Mouse (Mus musculus) liver, embryonic 11.5 days (tissue): ENCODE results near the gene Phf11c. TPM values are rescaled to one million over a fixed set of nuclear protein-coding genes. Genes with fewer than 3 reads are reported as not detected.
"Not testable (repeated sequence)": the region's sequence is repeated elsewhere in the genome, so short reads cannot be mapped to it uniquely, and the experiment has no call there.

Source experiments
- ATAC-seq: fragments of 200-750 bp; cut with Nextera tagmentation; replicated peaks from 2 replicates; pipeline ENCODE4 v1.8.0; 2017; ENCODE audit warnings: moderate number of reproducible peaks, mild to moderate bottlenecking, moderate TSS enrichment, moderate library complexity; ENCODE audit not compliant: low FRiP score
- DNase-seq: peaks from one replicate; pipeline ENCODE4 v3.0.0-alpha.2; 2017; ENCODE audit warnings: low spot score
- H3K27ac ChIP-seq: fragments of 300-500 bp; sonication (generic); 2 replicates; pipeline ENCODE4 v1.5.1; 2014; ENCODE audit warnings: mild to moderate bottlenecking, low read depth, low read length, control low read depth
- H3K27me3 ChIP-seq: fragments of 300-500 bp; sonication (generic); replicated peaks from 2 replicates; pipeline ENCODE4 v1.6.1; 2014; ENCODE audit warnings: low read length, mixed read lengths; ENCODE audit not compliant: control insufficient read depth, insufficient read depth
- H3K36me3 ChIP-seq: fragments of 300-500 bp; sonication (generic); 2 replicates; pipeline ENCODE4 v1.6.1; 2014; ENCODE audit warnings: mild to moderate bottlenecking, low read length, moderate library complexity, mixed read lengths; ENCODE audit not compliant: control insufficient read depth, insufficient read depth
- H3K4me1 ChIP-seq: fragments of 300-500 bp; sonication (generic); replicated peaks from 2 replicates; pipeline ENCODE4 v1.6.1; 2014; ENCODE audit warnings: low read length, mixed read lengths; ENCODE audit not compliant: control insufficient read depth, insufficient read depth
- H3K4me2 ChIP-seq: fragments of 300-500 bp; sonication (generic); 2 replicates; pipeline ENCODE4 v1.6.1; 2014; ENCODE audit warnings: mild to moderate bottlenecking, control low read depth, moderate library complexity
- H3K4me3 ChIP-seq: fragments of 300-500 bp; sonication (generic); 2 replicates; pipeline ENCODE4 v1.5.1; 2014; ENCODE audit warnings: low read depth, low read length, control low read depth
- H3K9ac ChIP-seq: fragments of 300-500 bp; sonication (generic); 2 replicates; pipeline ENCODE4 v1.6.1; 2014; ENCODE audit warnings: low read depth, low read length, control low read depth
- H3K9me3 ChIP-seq: fragments of 300-500 bp; sonication (generic); 2 replicates; pipeline ENCODE4 v1.6.1; 2016; ENCODE audit warnings: low read length, inconsistent platforms, mixed read lengths; ENCODE audit not compliant: control insufficient read depth
- WGBS: fragments of 180-500 bp; shearing (Covaris S2); extraction: QIAGEN DNeasy Blood & Tissue Kit; methylation state at CpG from one replicate; pipeline ENCODE4 v1.1.7; 2014; 5-methylcytosine and 5-hydroxymethylcytosine counted together
- polyA plus RNA-seq: library from polyadenylated mRNA; unstranded; fragments of >200 nt; fragmentation: Nextera tagmentation; extraction: Ambion mirVana; gene quantifications from 2 replicates; pipeline ENCODE4 v1.2.1, GENCODE M21; 2014

Phf11c gene
- polyA plus RNA-seq, 1 experiment from 2014 or later = 0.75 TPM

- DNase-seq (no peak), ATAC-seq (no peak)
- WGBS = 77% methylated on average over 8 of the region's 8 CpGs
Measured at GRCm38 (mm10) chr14:59366386-59367105, 28.6 kb downstream of the Phf11c start.

GRCm38 (mm10) chr14:59365244-59365644, 29.9 kb downstream of the Phf11c start, which contains the start of gene Phf11d:
Gene Phf11d (minus strand): TSS chr14:59365470.
- Histone ChIP-seq H3K9ac (no peak within 1 kb of the TSS), H3K4me3 (no peak within 1 kb of the TSS), H3K4me2 (no peak within 1 kb of the TSS), H3K27ac (no peak within 1 kb of the TSS), H3K27me3 (no peaks in the 10 kb centered on the region), H3K9me3 (no peaks in the 10 kb centered on the region), H3K4me1 (no peaks in the 10 kb centered on the region), H3K36me3 (no peaks in the 10 kb centered on the region)
- DNase-seq (no peak), ATAC-seq (no peak)
- WGBS = 76% methylated on average over 6 of the region's 6 CpGs

More at GRCm38 (mm10) chr14:59366386-59367105, 28.6 kb downstream of the Phf11c start:
- H3K9ac ChIP-seq = no peak overlapping the region
- no peaks in the 10 kb centered on the region for H3K36me3 ChIP-seq
- H3K4me2 ChIP-seq = no peak overlapping the region
- no peak overlapping the region for H3K27ac ChIP-seq
- H3K9me3 ChIP-seq = 0 out of 2 replicates have a peak, but pooled peaks cover 2% of the 10 kb centered on the region
- no peaks in the 10 kb centered on the region for H3K4me1 ChIP-seq
- H3K4me3 ChIP-seq = no peak overlapping the region
- H3K27me3 ChIP-seq = no peaks in the 10 kb centered on the region

GRCm38 (mm10) chr14:59341189-59341588, 54.0 kb downstream of the Phf11c start, which contains the start of gene Phf11b:
Gene Phf11b (minus strand): TSS chr14:59341351.
- not testable (repeated sequence) for DNase-seq, H3K9ac ChIP-seq, H3K4me3 ChIP-seq, H3K4me2 ChIP-seq, H3K9me3 ChIP-seq, ATAC-seq, H3K36me3 ChIP-seq, H3K4me1 ChIP-seq, H3K27me3 ChIP-seq, H3K27ac ChIP-seq
- WGBS = 56% methylated on average over 1 of the region's 1 CpGs

- Histone ChIP-seq H3K27ac (no peak overlapping the region), H3K4me1 (no peaks in the 10 kb centered on the region), H3K9me3 (no peaks in the 10 kb centered on the region), H3K4me2 (no peak overlapping the region), H3K9ac (no peak overlapping the region), H3K27me3 (no peaks in the 10 kb centered on the region), H3K4me3 (no peak overlapping the region), H3K36me3 (no peaks in the 10 kb centered on the region)
- ATAC-seq (no peak), DNase-seq (no peak)
- 88% methylated on average over 1 of the region's 1 CpGs for WGBS
Measured at GRCm38 (mm10) chr14:59339541-59339940, 55.6 kb downstream of the Phf11c start.

GRCm38 (mm10) chr14:59336056-59336455, 59.1 kb downstream of the Phf11c start:
- not testable (repeated sequence) for DNase-seq, H3K4me2 ChIP-seq, H3K9ac ChIP-seq, H3K27me3 ChIP-seq, H3K9me3 ChIP-seq, H3K27ac ChIP-seq, H3K36me3 ChIP-seq, H3K4me3 ChIP-seq, H3K4me1 ChIP-seq, ATAC-seq
- 76% methylated on average over 3 of the region's 3 CpGs for WGBS

Other genes starting within 250 kb of the Phf11c start
- gene Gm5142, start 216.6 kb downstream of the Phf11c start, polyA plus RNA-seq = not detected in 2 replicates
- 54.0 and 55.5 TPM in 2 replicates for gene Rcbtb1, start 194.2 kb downstream of the Phf11c start, polyA plus RNA-seq
- gene Gm6904, start 135.2 kb downstream of the Phf11c start, polyA plus RNA-seq = not detected in 2 replicates
- 0.16 TPM in 1 of 2 replicates, not detected in the other for gene Phf11a, start 97.9 kb downstream of the Phf11c start, polyA plus RNA-seq
- gene Phf11b, start 54.0 kb downstream of the Phf11c start, polyA plus RNA-seq = 0.78 and 1.1 TPM in 2 replicates
- gene Phf11d, start 29.9 kb downstream of the Phf11c start, polyA plus RNA-seq = 0.37 and 1.0 TPM in 2 replicates
- gene Setdb2, start 45.5 kb upstream of the Phf11c start, polyA plus RNA-seq = 13.0 and 13.4 TPM in 2 replicates
- gene Cab39l, start 45.6 kb upstream of the Phf11c start, polyA plus RNA-seq = 47.4 and 54.5 TPM in 2 replicates
- 25.8 and 30.0 TPM in 2 replicates for gene Cdadc1, start 202.6 kb upstream of the Phf11c start, polyA plus RNA-seq
- gene Shisa2, start 229.9 kb upstream of the Phf11c start, polyA plus RNA-seq = 5.2 and 5.4 TPM in 2 replicates